Mouse (Mus musculus) G1E (cell line): Measurements from ENCODE around the gene Epas1. TPM values are rescaled to one million over a fixed set of nuclear protein-coding genes. Genes with fewer than 3 reads are reported as not detected.

ENCODE experiments used
- ATAC-seq: 2 replicates; pipeline ENCODE4 v1.8.0; 2016; ENCODE audit warnings: mild to moderate bottlenecking; ENCODE audit not compliant: insufficient number of reproducible peaks, poor library complexity, low FRiP score, severe bottlenecking; ENCODE audit errors: extremely low read depth
- DNase-seq: peaks from one replicate; pipeline ENCODE4 v3.0.0; 2012; ENCODE audit warnings: low spot score
- H3K27me3 ChIP-seq: 2 replicates; pipeline ENCODE4 v1.6.1; 2012; ENCODE audit warnings: mild to moderate bottlenecking, low read length, inconsistent platforms; ENCODE audit not compliant: insufficient read depth
- H3K36me3 ChIP-seq: replicated peaks from 2 replicates; pipeline ENCODE3; 2012; ENCODE audit warnings: mild to moderate bottlenecking, inconsistent platforms
- H3K4me1 ChIP-seq: 2 replicates; pipeline ENCODE4 v1.6.1; 2012; ENCODE audit warnings: low read depth, low read length, inconsistent platforms, mixed read lengths; ENCODE audit not compliant: insufficient read depth
- H3K4me3 ChIP-seq: 2 replicates; pipeline ENCODE4 v1.5.1; 2012; ENCODE audit warnings: low read depth, mild to moderate bottlenecking, inconsistent platforms, low read length, moderate library complexity, mixed read lengths
- H3K9me3 ChIP-seq: replicated peaks from 2 replicates; pipeline ENCODE4 v1.6.1; 2012; ENCODE audit warnings: inconsistent platforms
- CTCF ChIP-seq: IDR thresholded peaks from 2 replicates; pipeline ENCODE4 v1.5.1; 2012; ENCODE audit warnings: low read depth, low read length, inconsistent platforms, mixed read lengths
- GATA1 ChIP-seq: IDR thresholded peaks from 2 replicates; pipeline ENCODE4 v1.6.1; 2012; ENCODE audit warnings: borderline replicate concordance, low read length, inconsistent platforms, mixed read lengths
- GATA2 ChIP-seq: IDR thresholded peaks from 2 replicates; pipeline ENCODE4 v1.6.1; 2012; ENCODE audit warnings: low read depth, low read length, inconsistent platforms, borderline replicate concordance
- POLR2AphosphoS5 ChIP-seq: IDR thresholded peaks from 2 replicates; pipeline ENCODE4 v1.6.1; 2012; ENCODE audit warnings: low read depth, low read length, inconsistent platforms; ENCODE audit not compliant: insufficient replicate concordance
- TAL1 ChIP-seq: conservative IDR thresholded peaks from 2 replicates; pipeline ENCODE4 v1.6.1; 2012; ENCODE audit warnings: low read depth, low read length, inconsistent platforms, mixed read lengths
- polyA plus RNA-seq: library from polyadenylated mRNA; stranded (reverse); fragments of >175 nt; gene quantifications from 2 replicates; pipeline ENCODE4 v1.2.3, GENCODE M21; 2012
- total RNA-seq, 2 experiments: library from RNA; stranded (forward) in 1 of 2; stranded (reverse) in 1 of 2; fragments of 200-1000 nt in 1 of 2; fragments of >200 nt in 1 of 2; fragmentation: Nextera tagmentation in 1 of 2; gene quantifications; 2 replicates each; pipeline ENCODE4 v1.2.3; 2014 to 2017

Gene Epas1
- total and polyA plus RNA-seq, 3 experiments: 0.05 TPM; not detected in 2

DNA sequence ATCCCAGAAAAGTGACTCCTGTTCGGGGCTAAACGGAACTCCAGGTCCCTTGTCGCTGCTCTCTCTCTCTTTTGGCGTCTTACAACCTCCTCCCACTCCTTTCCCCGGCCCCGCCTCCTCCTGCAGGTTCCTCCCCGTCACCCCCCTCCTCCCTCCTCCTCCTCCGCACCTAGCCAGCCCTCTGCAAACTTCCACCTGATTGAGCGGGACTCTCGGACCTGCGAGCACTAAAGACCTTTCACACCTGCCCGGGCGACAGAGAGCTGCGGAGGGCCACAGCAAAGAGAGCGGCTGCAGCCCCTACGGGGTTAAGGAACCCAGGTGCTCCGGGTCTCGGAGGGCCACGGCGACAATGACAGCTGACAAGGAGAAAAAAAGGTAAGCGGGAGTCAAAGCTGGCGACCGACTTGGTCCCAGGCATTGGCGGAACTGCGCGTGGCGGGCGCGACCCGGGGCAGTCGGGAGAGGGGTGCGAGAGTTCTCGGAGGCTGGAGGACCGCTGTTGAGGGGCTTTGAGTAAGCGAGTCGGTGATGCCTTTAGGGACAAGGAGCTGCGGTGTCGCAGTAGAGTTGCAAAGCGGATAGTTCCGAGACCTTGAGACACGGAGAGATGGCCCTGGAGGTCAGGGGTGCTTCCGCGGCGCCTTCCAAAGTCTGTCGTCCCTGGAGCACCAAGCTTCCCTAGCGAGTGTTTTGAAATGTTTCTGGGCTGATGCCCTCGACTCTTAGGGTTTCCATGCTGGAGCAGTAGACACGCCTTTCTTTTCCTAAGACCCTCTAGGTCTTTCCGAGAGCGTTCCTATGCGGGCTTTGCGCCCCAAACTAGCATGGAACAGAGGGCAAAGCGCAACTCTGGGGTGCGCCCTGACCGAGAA lies 668 bp downstream of the Epas1 start:
- Histone ChIP-seq H3K36me3 (no peaks in the 10 kb centered on the region), H3K9me3 (peaks cover 33% of the 10 kb centered on the region), H3K4me1 (no peaks in the 10 kb centered on the region), H3K4me3 (no peak overlapping the region; the same call in 1 of the 2 replicates), H3K27me3 (no peaks in the 10 kb centered on the region; the same call in 1 of the 2 replicates)
- no peak for TF ChIP-seq POLR2AphosphoS5
- no peak for TF ChIP-seq GATA2
- TF ChIP-seq TAL1: no peak
- no peak for TF ChIP-seq CTCF
- no peak for TF ChIP-seq GATA1
- no peak for DNase-seq
- ATAC-seq: no peak

DNA sequence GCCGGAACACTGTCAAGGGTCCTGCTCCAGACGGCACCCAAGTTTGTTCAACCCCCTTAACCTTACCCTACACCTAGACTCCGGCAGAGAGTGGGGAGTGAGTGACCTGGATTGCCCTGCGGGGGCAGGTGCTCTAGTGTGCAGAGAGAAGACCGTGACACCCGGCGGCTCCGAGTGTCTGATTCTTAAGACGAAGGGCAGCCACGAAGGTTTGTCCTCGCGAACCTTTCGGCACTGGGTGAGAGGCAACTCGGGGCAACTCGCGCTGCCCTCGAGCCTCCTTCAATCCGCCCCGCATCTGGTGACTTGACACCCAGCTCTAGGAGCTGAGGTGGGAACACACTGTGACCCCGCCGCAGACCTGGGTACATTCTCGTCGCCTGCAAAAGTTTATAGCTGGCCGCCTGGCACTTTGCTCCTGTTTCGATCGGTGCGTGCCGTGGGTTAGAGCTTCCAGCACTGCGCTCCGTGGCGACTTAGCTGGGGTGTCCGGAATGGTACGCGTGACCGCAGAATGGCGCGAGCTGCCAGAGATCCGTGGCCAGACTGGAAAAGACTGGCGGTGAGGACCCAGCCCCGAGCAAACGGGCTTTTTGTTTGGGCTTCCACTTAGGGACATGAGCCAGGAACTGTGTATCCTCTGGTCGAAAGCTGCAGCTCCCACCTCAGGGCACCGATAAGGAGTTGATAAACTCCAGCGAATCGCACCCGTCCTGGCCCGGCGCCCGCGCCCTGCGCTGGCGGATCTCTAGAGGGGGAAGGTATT lies 1.5 kb downstream of the Epas1 start:
- peaks cover 33% of the 10 kb centered on the region for H3K9me3 ChIP-seq
- TF ChIP-seq TAL1 (no peak), CTCF (no peak), GATA2 (no peak), POLR2AphosphoS5 (no peak), GATA1 (no peak)
- no peaks in the 10 kb centered on the region for H3K36me3 ChIP-seq
- no peaks in the 10 kb centered on the region for H3K4me1 ChIP-seq
- DNase-seq (no peak), ATAC-seq (no peak)
- H3K4me3 ChIP-seq: no peak overlapping the region; the same call in 1 of the 2 replicates
- H3K27me3 ChIP-seq: no peaks in the 10 kb centered on the region; the same call in 1 of the 2 replicates

GRCm38 (mm10) chr17:86755581-86756195 lies 2.2 kb downstream of the Epas1 start:
- ATAC-seq: no peak
- no peaks in the 10 kb centered on the region for H3K4me1 ChIP-seq
- no peak for DNase-seq
- no peak for TF ChIP-seq CTCF
- no peak for TF ChIP-seq GATA2
- TF ChIP-seq POLR2AphosphoS5: no peak
- TF ChIP-seq TAL1: no peak
- no peak for TF ChIP-seq GATA1
- H3K36me3 ChIP-seq: no peaks in the 10 kb centered on the region
- no peak overlapping the region for H3K4me3 ChIP-seq
- no peaks in the 10 kb centered on the region; the same call in 1 of the 2 replicates for H3K27me3 ChIP-seq
- peaks cover 33% of the 10 kb centered on the region for H3K9me3 ChIP-seq

DNA sequence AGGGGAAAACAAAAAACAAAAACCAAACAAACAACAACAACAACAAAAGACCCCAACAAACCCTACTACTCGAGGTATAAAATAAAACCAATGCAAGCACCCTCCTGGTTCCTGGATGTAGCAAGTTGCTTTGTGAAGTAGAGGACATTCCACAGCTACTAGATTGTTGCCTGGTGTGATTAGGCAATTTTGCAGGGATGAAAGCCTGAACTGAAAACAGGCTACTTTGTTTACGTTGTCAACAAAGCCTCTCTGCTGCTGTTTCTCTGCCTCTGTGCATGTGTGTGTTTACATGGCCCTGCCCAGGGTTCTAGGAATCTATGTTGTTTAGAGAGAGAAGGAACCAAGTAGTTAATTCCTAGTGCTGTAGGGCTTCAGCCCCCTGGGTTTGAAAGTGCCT lies 4.1 kb downstream of the Epas1 start:
- H3K9me3 ChIP-seq: peaks cover 32% of the 10 kb centered on the region
- no peak overlapping the region for H3K4me3 ChIP-seq
- TF ChIP-seq GATA1: no peak
- TF ChIP-seq CTCF: no peak
- no peak for TF ChIP-seq TAL1
- TF ChIP-seq GATA2: no peak
- no peak for TF ChIP-seq POLR2AphosphoS5
- H3K27me3 ChIP-seq: no peaks in the 10 kb centered on the region; the same call in 1 of the 2 replicates
- H3K36me3 ChIP-seq: no peaks in the 10 kb centered on the region
- no peaks in the 10 kb centered on the region for H3K4me1 ChIP-seq
- ATAC-seq (no peak), DNase-seq (no peak)

DNA sequence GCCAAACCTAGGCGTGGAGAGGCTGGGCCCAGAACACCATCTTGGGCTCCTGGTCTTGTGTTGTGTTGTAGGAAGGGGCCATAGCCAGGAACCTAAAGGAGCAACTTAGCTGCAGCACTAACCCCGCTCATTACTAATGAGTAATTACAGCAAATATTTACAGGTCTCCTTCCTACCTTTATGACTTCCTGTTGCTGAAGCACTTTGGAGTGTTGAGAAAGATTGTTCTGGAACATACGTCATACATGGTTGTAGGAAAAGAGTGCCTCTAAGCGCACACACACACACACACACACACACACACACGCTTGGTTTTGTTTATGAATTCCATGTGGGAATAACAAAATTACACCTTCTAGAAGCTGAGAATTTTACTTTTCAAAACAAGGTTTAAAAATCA lies 8.4 kb downstream of the Epas1 start:
- H3K4me1 ChIP-seq: no peaks in the 10 kb centered on the region
- TF ChIP-seq GATA2 (no peak), TAL1 (no peak), POLR2AphosphoS5 (no peak), GATA1 (no peak), CTCF (no peak)
- no peak overlapping the region for H3K4me3 ChIP-seq
- H3K9me3 ChIP-seq: peaks cover 11% of the 10 kb centered on the region
- DNase-seq (no peak), ATAC-seq (no peak)
- H3K36me3 ChIP-seq: no peaks in the 10 kb centered on the region
- no peaks in the 10 kb centered on the region for H3K27me3 ChIP-seq

GRCm38 (mm10) chr17:86762479-86763242 lies 9.2 kb downstream of the Epas1 start:
- Histone ChIP-seq H3K27me3 (no peaks in the 10 kb centered on the region), H3K36me3 (no peaks in the 10 kb centered on the region), H3K4me1 (no peaks in the 10 kb centered on the region), H3K4me3 (no peak overlapping the region), H3K9me3 (peaks cover 13% of the 10 kb centered on the region)
- ATAC-seq: no peak
- DNase-seq: no peak
- no peak for TF ChIP-seq CTCF
- no peak for TF ChIP-seq POLR2AphosphoS5
- TF ChIP-seq TAL1: no peak
- no peak for TF ChIP-seq GATA2
- no peak for TF ChIP-seq GATA1
